Mouse (Mus musculus): ENCODE data around the gene Zbtb20. TPM values are rescaled to one million over a fixed set of nuclear protein-coding genes. Genes with fewer than 3 reads are reported as not detected.

The Zbtb20 gene
- polyA plus RNA-seq, 1 experiment from 2014 or later, result 47.6 TPM

- WGBS, result 84% methylated on average over 2 of the region's 3 CpGs
- H3K27me3 ChIP-seq, result no peaks in the 10 kb centered on the region
- no peak overlapping the region for H3K4me2 ChIP-seq
- no peaks in the 10 kb centered on the region for H3K36me3 ChIP-seq
- H3K9ac ChIP-seq, result no peak overlapping the region
- ATAC-seq (replicated peaks; ENCODE audit: insufficient number of reproducible peaks, insufficient read depth, low FRiP score, low read depth), result no peak
- no peaks in the 10 kb centered on the region; the same call in 1 of the 2 replicates for H3K4me1 ChIP-seq (replicated peaks)
- no peak overlapping the region for H3K4me3 ChIP-seq
- no peaks in the 10 kb centered on the region for H3K9me3 ChIP-seq (replicated peaks)
- no peak overlapping the region for H3K27ac ChIP-seq
Measured at GRCm38 (mm10) chr16:43650355-43651080, 774.8 kb downstream of the Zbtb20 start.

GRCm38 (mm10) chr16:43653288-43653687 lies 777.6 kb downstream of the Zbtb20 start:
- Histone ChIP-seq H3K4me1 (replicated peaks) (no peaks in the 10 kb centered on the region), H3K27me3 (no peaks in the 10 kb centered on the region), H3K27ac (no peak overlapping the region), H3K36me3 (no peaks in the 10 kb centered on the region), H3K9me3 (replicated peaks) (no peaks in the 10 kb centered on the region), H3K9ac (no peak overlapping the region), H3K4me3 (no peak overlapping the region), H3K4me2 (no peak overlapping the region)
- no peak for ATAC-seq (replicated peaks; ENCODE audit: insufficient number of reproducible peaks, insufficient read depth, low FRiP score, low read depth)
- WGBS, result 77% methylated on average over 2 of the region's 2 CpGs

GRCm38 (mm10) chr16:43654269-43654668 lies 778.6 kb downstream of the Zbtb20 start:
- Histone ChIP-seq H3K4me2 (no peak overlapping the region), H3K27ac (no peak overlapping the region), H3K4me3 (no peak overlapping the region), H3K4me1 (replicated peaks) (no peaks in the 10 kb centered on the region), H3K36me3 (no peaks in the 10 kb centered on the region), H3K9me3 (replicated peaks) (no peaks in the 10 kb centered on the region), H3K9ac (no peak overlapping the region), H3K27me3 (no peaks in the 10 kb centered on the region)
- 77% methylated on average over 3 of the region's 3 CpGs for WGBS
- ATAC-seq (replicated peaks; ENCODE audit: insufficient number of reproducible peaks, insufficient read depth, low FRiP score, low read depth), result no peak

- no peak overlapping the region for H3K4me2 ChIP-seq
- no peaks in the 10 kb centered on the region for H3K4me1 ChIP-seq (replicated peaks)
- H3K9me3 ChIP-seq (replicated peaks), result no peaks in the 10 kb centered on the region
- no peak overlapping the region for H3K4me3 ChIP-seq
- no peaks in the 10 kb centered on the region for H3K36me3 ChIP-seq
- H3K27ac ChIP-seq, result no peak overlapping the region
- no peaks in the 10 kb centered on the region for H3K27me3 ChIP-seq
- ATAC-seq (replicated peaks; ENCODE audit: insufficient number of reproducible peaks, insufficient read depth, low FRiP score, low read depth), result no peak
- WGBS, result 69% methylated on average over 6 of the region's 6 CpGs
- no peak overlapping the region for H3K9ac ChIP-seq
Measured at GRCm38 (mm10) chr16:43655183-43655787, 779.6 kb downstream of the Zbtb20 start.

- WGBS, result 90% methylated on average over 5 of the region's 5 CpGs
- no peaks in the 10 kb centered on the region for H3K9me3 ChIP-seq (replicated peaks)
- no peaks in the 10 kb centered on the region for H3K27me3 ChIP-seq
- ATAC-seq (replicated peaks; ENCODE audit: insufficient number of reproducible peaks, insufficient read depth, low FRiP score, low read depth), result no peak
- no peak overlapping the region for H3K27ac ChIP-seq
- H3K9ac ChIP-seq, result no peak overlapping the region
- no peaks in the 10 kb centered on the region for H3K36me3 ChIP-seq
- no peak overlapping the region for H3K4me2 ChIP-seq
- no peaks in the 10 kb centered on the region for H3K4me1 ChIP-seq (replicated peaks)
- no peak overlapping the region for H3K4me3 ChIP-seq
Measured at GRCm38 (mm10) chr16:43661576-43661975, 785.9 kb downstream of the Zbtb20 start.

- H3K4me3 ChIP-seq, result no peak overlapping the region
- no peaks in the 10 kb centered on the region for H3K36me3 ChIP-seq
- H3K27me3 ChIP-seq, result no peaks in the 10 kb centered on the region
- ATAC-seq (replicated peaks; ENCODE audit: insufficient number of reproducible peaks, insufficient read depth, low FRiP score, low read depth), result no peak
- H3K4me2 ChIP-seq, result no peak overlapping the region
- WGBS, result 79% methylated on average over 10 of the region's 10 CpGs
- no peaks in the 10 kb centered on the region for H3K9me3 ChIP-seq (replicated peaks)
- H3K4me1 ChIP-seq (replicated peaks), result no peaks in the 10 kb centered on the region
- H3K9ac ChIP-seq, result no peak overlapping the region
- H3K27ac ChIP-seq, result no peak overlapping the region
Measured at GRCm38 (mm10) chr16:43662124-43663004, 786.7 kb downstream of the Zbtb20 start.

- no peaks in the 10 kb centered on the region for H3K27me3 ChIP-seq
- H3K27ac ChIP-seq, result no peak within 1 kb of the TSS
- no peak within 1 kb of the TSS for H3K9ac ChIP-seq
- 61% methylated on average over 7 of the region's 7 CpGs for WGBS
- no peak within 1 kb of the TSS for H3K4me2 ChIP-seq
- ATAC-seq (replicated peaks; ENCODE audit: insufficient number of reproducible peaks, insufficient read depth, low FRiP score, low read depth), result no peak
- no peaks in the 10 kb centered on the region for H3K4me1 ChIP-seq (replicated peaks)
- H3K4me3 ChIP-seq, result no peak within 1 kb of the TSS
- H3K36me3 ChIP-seq, result no peaks in the 10 kb centered on the region
- H3K9me3 ChIP-seq (replicated peaks), result no peaks in the 10 kb centered on the region
Measured at GRCm38 (mm10) chr16:43663978-43664579, 788.4 kb downstream of the Zbtb20 start, which contains the start of gene Tigit. Tigit (minus strand) TSS chr16:43664146.

- Histone ChIP-seq H3K4me3 (no peak overlapping the region), H3K9ac (no peak overlapping the region), H3K4me1 (replicated peaks) (no peaks in the 10 kb centered on the region)
Measured at GRCm38 (mm10) chr16:43664861-43665260, 789.2 kb downstream of the Zbtb20 start.

GRCm38 (mm10) chr16:43668294-43668693 lies 792.6 kb downstream of the Zbtb20 start:
- no peaks in the 10 kb centered on the region for H3K9me3 ChIP-seq (replicated peaks)
- H3K27ac ChIP-seq, result no peak overlapping the region
- H3K4me1 ChIP-seq (replicated peaks), result no peaks in the 10 kb centered on the region
- WGBS, result 89% methylated on average over 3 of the region's 3 CpGs
- H3K4me2 ChIP-seq, result no peak overlapping the region
- no peaks in the 10 kb centered on the region for H3K36me3 ChIP-seq
- no peak overlapping the region for H3K4me3 ChIP-seq
- no peaks in the 10 kb centered on the region for H3K27me3 ChIP-seq
- ATAC-seq (replicated peaks; ENCODE audit: insufficient number of reproducible peaks, insufficient read depth, low FRiP score, low read depth), result no peak
- no peak overlapping the region for H3K9ac ChIP-seq

More at GRCm38 (mm10) chr16:43664861-43665260, 789.2 kb downstream of the Zbtb20 start:
- H3K36me3 ChIP-seq, result no peaks in the 10 kb centered on the region
- no peak for ATAC-seq (replicated peaks; ENCODE audit: insufficient number of reproducible peaks, insufficient read depth, low FRiP score, low read depth)
- no peak overlapping the region for H3K27ac ChIP-seq
- no peak overlapping the region for H3K4me2 ChIP-seq
- no peaks in the 10 kb centered on the region for H3K27me3 ChIP-seq
- no peaks in the 10 kb centered on the region for H3K9me3 ChIP-seq (replicated peaks)

GRCm38 (mm10) chr16:43671972-43672371 lies 796.3 kb downstream of the Zbtb20 start:
- H3K4me1 ChIP-seq (replicated peaks), result no peaks in the 10 kb centered on the region
- 90% methylated on average over 1 of the region's 1 CpGs for WGBS

GRCm38 (mm10) chr16:43672697-43673096 lies 797.0 kb downstream of the Zbtb20 start:
- no peak overlapping the region for H3K27ac ChIP-seq
- no peak overlapping the region for H3K4me3 ChIP-seq
- H3K27me3 ChIP-seq, result no peaks in the 10 kb centered on the region
- no peaks in the 10 kb centered on the region for H3K9me3 ChIP-seq (replicated peaks)
- H3K4me1 ChIP-seq (replicated peaks), result no peaks in the 10 kb centered on the region
- H3K36me3 ChIP-seq, result no peaks in the 10 kb centered on the region
- H3K9ac ChIP-seq, result no peak overlapping the region
- H3K4me2 ChIP-seq, result no peak overlapping the region
- no peak for ATAC-seq (replicated peaks; ENCODE audit: insufficient number of reproducible peaks, insufficient read depth, low FRiP score, low read depth)

More at GRCm38 (mm10) chr16:43671972-43672371, 796.3 kb downstream of the Zbtb20 start:
- no peak for ATAC-seq (replicated peaks; ENCODE audit: insufficient number of reproducible peaks, insufficient read depth, low FRiP score, low read depth)
- H3K27ac ChIP-seq, result no peak overlapping the region
- no peaks in the 10 kb centered on the region for H3K9me3 ChIP-seq (replicated peaks)
- no peaks in the 10 kb centered on the region for H3K27me3 ChIP-seq
- no peak overlapping the region for H3K4me2 ChIP-seq
- no peak overlapping the region for H3K9ac ChIP-seq
- no peaks in the 10 kb centered on the region for H3K36me3 ChIP-seq
- no peak overlapping the region for H3K4me3 ChIP-seq

All from heart, embryonic 15.5 days (tissue).